Mouse (Mus musculus): ENCODE results near the gene Pdha1. TPM values are rescaled to one million over a fixed set of nuclear protein-coding genes. Genes with fewer than 3 reads are reported as not detected.

The Pdha1 gene
- total RNA-seq, 4 experiments from 2014 or later: 216 to 236 (median 223) TPM

Other genes with a start within 250 kb of the Pdha1 start
- 1 to 10 TPM in 3 of 4 experiments, under 1 TPM in 1; 0.87 to 1.6 (median 1.2) TPM for gene Map3k15, start 150.0 kb downstream of the Pdha1 start, total RNA-seq (2022)